Mouse (Mus musculus): ENCODE data around the gene Sfi1.
"Not testable (repeated sequence)": the region's sequence is repeated elsewhere in the genome, so short reads cannot be mapped to it uniquely, and the experiment has no call there.

Sfi1 gene

DNA sequence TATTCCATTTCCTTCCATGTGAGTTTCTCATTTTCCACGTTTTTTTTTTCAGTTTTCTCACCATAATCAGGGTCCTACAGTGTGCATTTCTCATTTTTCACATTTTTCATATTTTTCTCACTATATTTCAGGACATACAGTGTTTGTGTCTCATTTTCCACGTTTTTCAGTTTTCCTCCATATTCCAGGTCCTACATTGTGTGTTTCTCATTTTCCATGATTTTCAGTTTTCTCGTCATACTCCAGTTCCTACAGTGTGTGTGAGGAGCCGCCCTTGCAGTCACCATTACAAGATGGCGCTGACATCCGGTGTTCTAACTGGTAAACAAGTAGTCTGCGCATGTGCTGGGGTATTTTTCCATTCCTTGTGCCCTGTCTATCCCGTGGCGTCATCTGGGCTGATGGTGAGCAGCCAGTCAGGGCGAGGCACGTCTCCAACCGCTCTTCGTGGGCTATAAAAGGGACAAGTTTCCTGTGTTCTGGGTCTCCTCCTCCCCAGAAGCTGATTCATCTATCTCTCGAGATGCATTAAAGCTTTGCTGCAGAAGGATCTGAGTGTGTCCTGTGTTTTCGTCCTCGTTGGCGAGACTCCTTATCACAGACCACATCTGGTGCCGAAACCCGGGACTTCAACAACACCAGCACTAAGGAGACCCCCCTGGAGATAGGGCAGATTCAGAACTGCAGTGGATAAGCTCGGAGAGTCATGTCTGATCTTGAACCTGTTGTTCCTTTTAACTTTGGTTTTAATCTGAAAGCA, 88.6 kb downstream of the Sfi1 start:
- not testable (repeated sequence) for DNase-seq (ENCODE audit: low spot score)

DNA sequence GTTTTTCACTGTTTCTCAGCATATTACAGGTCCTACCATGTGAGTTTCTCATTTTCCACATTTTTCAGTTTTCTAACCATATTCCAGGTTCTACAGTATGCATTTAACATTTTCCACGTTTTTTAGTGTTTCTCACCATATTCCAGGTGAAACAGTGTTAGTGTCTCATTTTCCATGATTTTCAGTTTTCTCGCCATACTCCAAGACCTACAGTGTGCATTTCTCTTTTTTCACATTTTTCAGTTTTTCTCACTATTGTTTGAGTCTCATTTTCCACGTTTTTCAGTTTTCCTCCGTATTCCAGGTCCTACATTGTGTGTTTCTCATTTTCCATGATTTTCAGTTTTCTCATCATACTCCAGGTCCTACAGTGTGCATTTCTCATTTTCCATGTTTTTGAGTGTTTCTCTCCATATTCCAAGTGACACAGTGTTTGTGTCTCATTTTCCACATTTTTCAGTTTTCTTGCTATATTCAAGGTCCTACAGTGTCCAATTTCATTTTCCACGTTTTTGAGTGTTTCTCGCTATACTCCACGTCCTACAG, 89.6 kb downstream of the Sfi1 start:
- no peak for DNase-seq (ENCODE audit: low spot score)

DNA sequence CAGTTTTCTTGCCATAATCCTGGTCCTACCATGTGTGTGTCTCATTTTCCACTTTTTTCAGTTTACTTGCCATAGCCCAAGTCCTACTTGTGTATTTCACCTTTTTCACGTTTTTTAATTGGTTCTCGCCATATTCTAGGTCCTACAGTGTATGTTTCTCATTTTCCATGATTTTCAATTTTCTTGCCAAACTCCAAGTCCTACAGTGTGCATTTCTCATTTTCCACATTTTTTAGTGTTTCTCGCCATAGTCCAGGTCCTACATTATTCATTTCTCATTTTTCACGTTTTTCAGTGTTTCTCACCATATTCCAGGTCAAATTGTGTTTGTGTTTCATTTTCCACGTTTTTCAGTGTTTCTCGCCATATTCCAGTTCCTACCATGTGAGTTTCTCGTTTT, 90.6 kb downstream of the Sfi1 start:
- DNase-seq (ENCODE audit: low spot score) = not testable (repeated sequence)

DNA sequence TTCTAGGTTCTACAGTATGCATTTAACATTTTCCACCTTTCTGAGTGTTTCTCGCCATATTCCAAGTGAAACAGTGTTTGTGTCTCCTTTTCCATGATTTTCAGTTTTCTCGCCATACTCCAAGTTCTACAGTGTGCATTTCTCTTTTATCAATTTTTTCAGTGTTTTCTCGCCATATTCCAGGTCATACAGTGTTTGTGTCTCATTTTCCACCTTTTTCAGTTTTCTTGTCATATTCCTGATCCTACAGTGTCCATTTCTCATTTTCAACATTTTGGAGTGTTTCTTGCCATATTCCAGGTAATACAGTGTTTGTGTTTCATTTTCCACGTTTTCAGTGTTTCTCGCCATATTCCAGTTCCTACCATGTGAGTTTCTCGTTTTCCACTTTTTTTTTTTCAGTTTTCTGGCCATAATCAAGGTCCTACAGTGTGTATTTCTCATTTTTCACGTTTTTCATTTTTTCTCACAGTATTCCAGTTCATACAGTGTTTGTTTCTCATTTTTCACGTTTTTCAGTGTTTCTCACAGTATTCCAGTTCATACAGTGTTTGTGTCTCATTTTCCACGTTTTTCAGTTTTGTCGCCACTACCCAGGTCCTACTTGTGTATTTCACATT, 91.3 kb downstream of the Sfi1 start:
- no peak for DNase-seq (ENCODE audit: low spot score)

DNA sequence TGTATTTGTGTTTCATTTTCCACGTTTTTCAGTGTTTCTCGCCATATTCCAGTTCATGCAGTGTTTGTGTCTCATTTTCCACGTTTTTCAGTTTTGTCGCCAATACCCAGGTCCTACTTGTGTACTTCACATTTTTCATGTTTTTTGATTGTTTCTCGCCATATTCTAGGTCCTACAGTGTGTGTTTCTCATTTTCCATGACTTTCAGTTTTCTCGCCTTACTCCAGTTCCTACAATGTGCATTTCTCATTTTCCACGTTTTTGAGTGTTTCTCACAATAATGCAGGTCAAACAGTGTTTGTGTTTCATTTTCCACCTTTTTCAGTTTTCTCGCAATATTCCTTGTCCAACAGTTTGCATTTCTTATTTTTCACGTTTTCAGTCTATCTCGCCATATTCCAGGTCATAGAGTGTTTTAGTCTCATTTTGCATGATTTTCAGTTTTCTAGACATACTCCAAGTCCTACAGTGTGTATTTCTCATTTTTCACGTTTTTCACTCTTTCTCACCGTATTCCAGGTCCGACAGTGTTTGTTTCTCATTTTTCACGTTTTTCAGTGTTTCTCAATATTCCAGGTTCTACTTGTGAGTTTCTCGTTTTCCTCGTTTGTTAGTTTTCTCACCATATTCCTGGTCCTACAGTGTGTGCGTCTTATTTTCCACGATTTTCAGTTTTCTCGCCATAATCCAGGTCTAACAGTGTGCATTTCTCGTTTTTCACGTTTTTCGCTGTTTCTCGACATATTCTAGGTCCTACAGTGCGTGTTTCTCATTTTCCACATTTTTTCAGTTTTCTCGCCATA, 92.0 kb downstream of the Sfi1 start:
- DNase-seq (ENCODE audit: low spot score) = no peak

DNA sequence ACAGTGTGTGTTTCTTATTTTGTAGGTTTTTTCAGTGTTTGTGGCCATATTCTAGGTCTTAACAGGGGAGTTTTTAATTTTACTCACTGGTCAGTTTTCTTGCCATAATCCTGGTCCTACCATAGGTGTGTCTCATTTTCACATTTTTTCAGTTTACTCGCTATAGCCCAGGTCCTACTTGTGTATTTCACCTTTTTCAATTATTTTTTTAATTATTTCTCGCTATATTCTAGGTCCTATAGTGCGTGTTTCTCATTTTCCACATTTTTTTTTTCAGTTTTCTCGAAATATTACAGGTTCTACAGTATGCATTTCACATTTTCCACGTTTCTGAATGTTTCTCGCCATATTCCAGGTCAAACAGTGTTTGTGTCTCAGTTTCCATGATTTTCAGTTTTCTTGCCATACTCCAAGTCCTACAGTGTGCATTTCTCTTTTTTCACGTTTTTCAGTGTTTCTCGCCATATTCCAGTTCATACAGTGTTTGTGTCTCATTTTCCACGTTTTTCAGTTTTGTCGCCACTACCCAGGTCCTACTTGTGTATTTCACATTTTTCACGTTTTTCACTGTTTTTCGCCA, 93.1 kb downstream of the Sfi1 start:
- not testable (repeated sequence) for DNase-seq (ENCODE audit: low spot score)

Data from layer of hippocampus, adult 11-12 months (tissue).